Mouse (Mus musculus) telencephalon, adult 2 months (tissue): Measurements from ENCODE around the gene Ptrh2.

Source experiments
- DNase-seq: peaks from one replicate; pipeline ENCODE4 v3.0.0-alpha.2; 2011; ENCODE audit warnings: low read depth, low spot score

The Ptrh2 gene

DNA sequence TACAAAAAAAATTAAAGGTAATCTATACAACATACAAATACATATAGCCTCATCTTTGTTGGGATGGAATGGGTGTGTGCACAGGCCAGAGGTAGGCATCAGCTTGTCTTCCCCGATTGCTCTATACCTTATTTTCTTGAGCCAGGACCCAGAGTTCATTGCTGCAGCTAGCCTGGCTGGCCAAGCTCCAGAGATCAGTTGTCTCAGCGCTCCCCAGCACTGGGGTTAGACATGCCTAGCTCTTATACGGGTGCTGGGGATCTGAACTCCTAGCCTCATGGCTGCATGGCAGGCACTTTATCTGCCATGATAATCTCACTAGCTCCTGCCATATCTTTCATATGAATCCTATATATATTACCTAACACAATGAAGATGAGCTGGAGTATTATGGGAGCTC is 15.6 kb upstream of the Ptrh2 start:
- no peak for DNase-seq

DNA sequence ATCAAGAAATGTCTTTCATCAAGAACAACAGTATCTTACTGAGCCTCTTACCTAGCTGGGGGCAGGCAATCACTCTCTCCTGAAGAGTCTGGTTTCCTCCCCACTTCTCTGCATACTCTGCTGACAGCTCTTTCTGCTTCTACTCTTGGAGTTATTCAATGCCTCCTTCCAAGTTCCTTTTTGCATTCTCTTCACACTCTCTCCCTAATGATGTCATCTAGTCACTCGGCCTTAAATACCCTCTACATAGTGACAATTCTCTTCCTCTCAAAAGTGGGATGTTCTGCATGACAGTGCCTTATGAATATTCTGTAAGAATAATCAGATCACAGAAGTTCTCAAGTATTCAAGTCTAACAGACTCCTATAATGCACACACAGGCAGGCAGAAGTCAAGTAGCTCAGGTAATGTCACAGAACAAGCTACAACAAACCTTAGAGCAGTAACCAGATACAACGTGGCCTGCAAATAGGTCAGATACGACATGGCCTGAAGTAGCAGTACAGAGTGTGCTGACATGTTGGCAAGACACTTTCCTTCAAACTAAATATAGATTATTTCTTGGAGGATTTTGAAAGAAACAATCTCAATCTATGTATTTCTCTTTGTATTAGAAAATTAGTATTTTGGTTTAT is 12.6 kb upstream of the Ptrh2 start:
- peak; percentile 83 for DNase-seq

DNA sequence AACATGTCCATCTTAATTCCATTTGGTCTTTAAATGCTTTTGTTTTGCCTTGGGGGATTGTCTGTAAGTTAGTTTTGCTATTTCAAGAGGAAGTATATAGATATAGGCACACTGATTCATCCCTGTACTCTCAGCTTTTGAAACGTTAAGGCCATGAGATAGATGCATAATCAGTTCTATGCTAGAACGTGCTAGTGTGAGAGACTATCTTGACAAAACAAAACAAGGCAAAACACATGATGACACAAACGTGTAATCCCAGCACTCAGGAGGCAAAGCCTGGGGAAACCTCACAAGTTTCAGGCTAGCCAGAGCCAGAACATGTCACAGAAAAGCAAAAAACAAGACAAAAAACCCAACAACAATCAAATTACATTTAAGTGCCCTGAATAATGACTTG is 11.0 kb upstream of the Ptrh2 start:
- no peak for DNase-seq

DNA sequence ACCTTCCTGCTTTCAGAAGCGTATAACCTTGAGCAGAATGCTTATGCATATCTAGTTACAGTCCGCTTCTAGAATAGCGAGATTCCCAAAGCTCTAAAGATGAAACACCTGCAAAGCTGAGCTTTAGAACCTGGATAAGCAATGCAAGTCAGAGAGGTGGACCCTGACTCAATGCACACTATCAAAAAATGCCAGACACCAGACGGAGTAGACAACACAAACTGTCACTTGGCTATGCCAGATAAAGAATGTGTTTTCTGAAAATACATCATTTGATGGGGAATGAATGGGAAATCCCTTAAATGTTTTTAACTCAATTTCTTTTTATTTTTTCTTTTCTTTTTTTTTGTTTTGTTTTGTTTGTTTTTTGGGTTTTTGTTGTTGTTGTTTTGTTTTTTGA is 8.3 kb upstream of the Ptrh2 start:
- no peak for DNase-seq

DNA sequence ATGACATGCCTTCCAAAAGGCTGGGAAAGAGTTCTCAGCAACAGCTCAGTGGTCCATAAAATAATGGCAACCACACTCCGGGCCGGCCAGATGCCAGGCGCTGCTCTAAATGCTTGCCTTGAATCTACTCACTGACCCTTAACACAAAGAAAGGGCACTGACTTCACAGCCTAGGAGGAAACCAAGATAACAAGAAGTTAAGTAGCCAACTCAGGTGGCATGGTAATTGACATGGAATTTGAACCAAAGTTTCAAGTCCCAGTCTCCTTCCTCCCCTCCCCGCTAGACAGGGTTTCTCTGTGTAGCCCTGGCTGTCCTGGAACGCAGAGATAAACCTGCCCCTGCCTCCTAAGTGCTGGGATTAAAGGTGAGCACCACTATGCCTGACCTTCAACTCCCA is 4.8 kb upstream of the Ptrh2 start:
- DNase-seq: no peak

DNA sequence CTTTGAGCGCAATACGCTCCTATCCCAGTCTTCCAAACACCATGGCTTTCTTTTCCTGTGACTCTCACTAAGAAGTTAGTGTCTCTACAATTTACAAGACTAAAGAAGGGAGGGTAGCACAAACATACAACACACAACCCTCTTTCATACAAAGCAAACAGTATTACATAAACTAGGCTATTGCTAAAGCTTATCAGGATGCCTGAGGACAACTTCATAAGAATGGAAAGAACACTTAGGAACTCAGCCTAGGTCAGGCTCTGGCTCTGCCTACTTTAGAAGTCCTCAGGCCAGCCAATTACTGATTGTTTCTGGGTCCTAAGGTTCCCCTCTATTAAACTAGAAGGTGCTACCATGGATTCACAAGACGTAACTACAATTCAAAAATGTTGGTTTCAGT is 3.1 kb upstream of the Ptrh2 start:
- no peak for DNase-seq

DNA sequence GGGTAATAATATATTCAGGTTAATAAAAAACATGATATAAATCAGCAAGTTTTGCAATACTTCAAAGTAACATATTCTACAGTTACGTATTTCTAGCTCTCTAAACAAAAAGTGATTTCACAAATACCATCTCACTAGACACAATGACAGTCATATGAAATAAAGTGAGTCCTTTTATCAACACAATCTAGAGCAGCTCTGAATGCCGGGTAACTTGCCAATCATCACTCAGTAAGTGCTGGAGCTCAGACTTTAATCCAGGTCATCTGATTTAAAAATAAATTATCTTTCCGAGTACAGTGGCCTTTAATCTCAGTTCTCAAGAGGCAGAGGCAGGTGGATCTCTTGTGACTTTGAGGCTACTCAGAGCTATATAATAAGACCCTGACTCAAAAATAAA is 2.4 kb upstream of the Ptrh2 start:
- no peak for DNase-seq

DNA sequence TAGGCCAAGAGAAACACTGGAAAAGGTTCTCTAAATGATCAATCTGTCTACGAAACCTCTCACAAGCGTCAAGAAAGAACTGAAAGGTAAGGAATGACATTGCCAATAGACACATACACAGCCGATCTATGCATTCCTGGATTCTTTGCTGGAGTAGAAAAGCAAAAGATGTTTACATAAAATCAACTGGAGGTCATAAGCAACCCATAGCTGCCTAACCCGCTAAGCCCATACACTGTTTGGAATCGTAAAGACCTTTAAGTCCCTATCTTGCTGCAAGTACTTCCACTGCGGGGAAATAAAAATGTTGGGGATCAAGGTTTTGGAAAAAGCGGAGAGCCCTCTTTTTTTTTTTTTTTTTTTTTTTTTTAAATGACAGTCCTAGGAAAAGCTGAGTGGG is 924 bp upstream of the Ptrh2 start:
- DNase-seq: no peak

DNA sequence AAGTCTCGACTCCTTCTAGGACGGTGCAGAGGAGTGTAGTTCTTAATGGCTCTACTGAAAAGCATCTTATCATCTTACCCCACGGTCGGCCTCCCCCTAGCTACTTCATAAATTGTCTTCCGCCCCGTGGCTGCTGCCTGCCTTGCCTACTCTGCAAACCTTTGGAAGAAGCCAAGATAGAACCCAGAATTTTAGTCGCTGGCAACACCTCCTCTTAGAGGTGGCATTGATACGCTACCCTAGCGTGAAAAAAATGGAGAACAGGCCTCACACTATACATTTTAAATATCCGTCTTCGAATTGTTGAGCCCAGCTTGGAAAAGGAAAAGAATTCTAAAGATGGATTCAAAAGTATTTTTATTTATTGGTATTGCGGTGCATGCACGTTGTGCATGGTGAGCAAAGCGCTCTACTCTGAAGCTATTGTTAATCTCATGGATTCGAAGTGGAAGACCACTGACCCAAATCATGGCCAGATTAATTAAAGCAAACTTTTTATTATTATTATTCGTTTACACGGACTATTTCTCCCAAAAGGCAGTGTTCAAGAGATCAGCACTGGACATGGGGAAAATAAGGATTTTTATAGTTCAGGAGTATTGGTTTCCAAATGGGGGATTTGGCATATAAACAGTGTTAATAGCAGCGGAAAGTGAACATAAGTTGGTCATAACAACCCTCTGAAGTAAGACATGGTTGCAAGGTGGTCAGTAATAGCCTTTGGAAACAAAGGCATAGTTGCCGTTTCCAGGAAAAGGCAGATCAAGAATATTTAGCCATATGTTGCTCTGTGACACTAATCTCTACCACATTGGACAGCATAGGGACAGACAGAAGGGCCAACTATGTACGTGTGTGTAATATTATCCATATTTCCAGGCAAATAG is 584 bp downstream of the Ptrh2 start:
- no peak for DNase-seq

DNA sequence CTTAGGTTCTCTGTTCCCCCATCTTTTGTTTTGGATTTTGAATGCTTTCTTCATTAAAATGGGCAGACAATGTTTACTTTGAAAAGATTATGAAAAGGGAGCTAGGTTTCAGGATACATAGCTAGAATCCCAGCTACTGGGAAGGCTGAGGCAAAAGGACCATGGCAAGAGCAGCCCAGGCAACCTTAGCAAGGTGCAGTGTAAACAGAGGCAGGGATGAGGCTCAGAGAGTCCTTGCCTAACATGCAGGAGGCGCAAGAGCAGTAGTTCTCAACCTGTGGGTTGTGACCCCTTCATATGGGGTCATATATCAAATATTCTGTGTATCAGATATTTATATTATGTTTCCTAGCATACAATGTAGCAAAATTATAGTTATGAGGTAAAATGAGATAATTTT is 1.6 kb downstream of the Ptrh2 start:
- no peak for DNase-seq

DNA sequence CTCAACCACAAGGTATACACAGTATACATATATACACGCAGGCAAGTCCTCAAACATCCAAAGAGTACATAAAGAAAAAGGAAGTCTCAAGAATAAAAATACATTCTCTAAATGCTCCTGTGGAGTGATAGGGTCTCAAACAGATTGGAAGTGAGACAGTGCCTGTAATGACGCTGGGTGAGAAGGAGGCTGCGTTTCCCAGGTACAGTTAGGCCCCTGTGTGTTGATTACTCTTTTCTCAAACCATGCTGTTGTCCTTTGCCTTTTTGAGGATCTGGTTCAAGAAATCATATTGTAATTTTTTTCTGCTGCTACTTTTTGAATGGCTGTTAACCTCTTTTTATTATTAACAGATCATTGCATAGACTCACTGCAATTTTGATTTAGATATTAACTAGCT is 6.6 kb downstream of the Ptrh2 start:
- no peak for DNase-seq

DNA sequence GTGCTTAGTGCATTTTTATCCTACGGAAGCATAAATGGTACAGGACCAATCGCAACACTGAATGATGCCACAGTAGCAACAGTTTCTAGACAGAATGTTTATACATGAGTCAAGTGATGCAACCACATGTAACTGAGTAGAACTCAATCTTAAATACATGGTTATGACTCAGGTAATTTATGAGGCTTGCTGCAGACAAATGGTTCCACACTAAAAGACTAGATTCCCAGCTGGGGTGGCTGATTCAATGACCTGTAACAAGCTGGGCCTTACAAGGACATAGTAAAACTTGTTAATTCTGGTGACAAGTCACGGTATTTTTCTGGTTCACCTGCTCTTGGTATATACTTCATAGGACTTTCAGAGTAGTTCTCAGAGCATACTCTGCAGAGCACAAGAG is 7.7 kb downstream of the Ptrh2 start:
- DNase-seq: no peak

DNA sequence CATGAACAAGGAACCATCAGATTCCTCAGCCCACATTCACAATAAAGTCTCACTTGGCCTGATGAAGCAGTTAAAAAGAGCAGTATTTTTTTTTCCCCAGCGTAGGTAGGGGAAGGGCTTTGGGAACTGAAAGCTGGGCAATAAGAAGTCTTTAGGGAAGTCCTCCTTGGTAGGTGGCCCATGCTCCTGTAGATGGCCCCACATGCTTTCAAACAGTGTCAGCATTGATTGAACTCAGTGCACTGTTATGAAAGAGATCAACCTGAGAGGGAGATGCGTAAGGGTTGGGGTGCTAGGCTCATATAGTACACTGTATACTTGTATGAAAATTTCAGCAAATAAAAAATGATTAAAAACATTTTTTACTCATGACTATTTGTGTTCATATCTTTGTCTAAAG is 8.2 kb downstream of the Ptrh2 start:
- DNase-seq: no peak

DNA sequence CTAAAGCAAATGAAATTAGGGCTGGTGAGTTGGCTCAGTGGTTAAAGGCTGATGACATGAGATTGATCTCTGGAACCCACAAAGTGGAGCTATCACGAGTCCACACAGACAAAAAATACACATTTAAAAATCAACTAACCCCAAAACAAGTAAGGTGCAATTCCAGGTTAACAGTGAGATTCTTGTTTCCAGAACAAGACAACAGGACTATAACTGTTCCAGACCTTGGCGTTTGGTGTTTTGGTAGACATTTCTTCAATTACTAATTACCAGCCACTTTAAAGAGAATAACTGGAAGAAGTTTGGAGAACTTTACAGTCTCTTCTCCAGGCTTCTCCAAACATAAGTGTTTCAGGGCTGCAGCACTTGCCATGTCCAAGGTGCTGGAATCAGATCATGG is 8.8 kb downstream of the Ptrh2 start:
- no peak for DNase-seq

DNA sequence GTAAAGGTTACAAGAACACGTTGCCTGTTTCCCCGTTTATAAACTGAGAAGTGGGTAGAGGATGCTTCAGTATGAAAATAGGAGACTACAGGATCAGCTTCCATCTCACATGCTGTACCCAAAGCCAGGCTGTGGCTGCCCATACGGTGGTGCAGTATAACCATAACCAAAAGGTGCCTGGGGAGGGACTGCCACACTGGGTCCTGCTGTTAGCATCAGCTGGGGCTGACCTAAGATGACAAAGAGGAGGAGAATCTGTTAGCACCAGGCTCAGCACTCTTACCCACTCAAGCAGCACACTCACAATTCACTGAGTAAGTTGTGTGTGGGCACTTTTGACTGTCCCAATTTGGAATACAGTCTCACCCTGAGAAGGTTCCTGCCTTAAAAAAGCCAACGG is 11.7 kb downstream of the Ptrh2 start:
- DNase-seq: no peak

DNA sequence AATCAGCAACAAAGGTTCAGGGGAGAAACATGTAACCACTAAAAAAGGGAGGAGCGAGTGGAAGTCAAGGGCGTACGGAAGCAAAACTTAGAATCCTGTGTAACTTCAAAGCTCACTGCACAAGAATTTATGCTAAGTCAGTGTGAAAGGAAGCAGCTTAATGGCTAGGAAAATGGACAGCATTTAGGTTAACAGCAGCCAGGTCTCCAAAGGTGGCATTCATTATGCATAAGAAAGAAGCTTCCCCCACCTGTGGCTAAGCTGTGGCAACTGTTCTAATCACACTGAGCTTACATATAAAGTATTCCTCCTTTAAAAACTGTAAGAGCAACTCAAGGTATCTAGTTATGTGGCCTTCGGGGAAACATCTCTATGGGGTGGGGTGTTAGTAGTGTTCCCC is 17.4 kb downstream of the Ptrh2 start:
- no peak for DNase-seq

DNA sequence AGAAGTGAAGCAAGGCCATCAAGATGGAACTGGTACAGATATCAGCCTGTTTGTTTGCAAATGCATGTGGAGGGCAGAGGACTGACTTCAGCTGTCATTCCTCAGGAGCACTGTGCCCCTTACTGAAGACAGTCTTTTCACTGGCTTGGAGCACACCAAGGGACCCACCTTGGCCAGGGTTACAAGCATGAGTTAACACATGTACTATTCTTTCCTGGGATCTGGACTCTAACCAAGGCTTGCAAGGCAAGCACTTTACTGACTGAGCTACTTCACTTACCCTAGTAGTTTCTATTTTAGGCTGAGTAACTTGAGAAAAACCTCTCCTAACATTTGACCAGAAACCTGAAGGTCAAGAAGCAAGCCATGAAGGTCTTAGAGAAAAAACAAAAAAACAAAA is 30.8 kb downstream of the Ptrh2 start:
- no peak for DNase-seq

DNA sequence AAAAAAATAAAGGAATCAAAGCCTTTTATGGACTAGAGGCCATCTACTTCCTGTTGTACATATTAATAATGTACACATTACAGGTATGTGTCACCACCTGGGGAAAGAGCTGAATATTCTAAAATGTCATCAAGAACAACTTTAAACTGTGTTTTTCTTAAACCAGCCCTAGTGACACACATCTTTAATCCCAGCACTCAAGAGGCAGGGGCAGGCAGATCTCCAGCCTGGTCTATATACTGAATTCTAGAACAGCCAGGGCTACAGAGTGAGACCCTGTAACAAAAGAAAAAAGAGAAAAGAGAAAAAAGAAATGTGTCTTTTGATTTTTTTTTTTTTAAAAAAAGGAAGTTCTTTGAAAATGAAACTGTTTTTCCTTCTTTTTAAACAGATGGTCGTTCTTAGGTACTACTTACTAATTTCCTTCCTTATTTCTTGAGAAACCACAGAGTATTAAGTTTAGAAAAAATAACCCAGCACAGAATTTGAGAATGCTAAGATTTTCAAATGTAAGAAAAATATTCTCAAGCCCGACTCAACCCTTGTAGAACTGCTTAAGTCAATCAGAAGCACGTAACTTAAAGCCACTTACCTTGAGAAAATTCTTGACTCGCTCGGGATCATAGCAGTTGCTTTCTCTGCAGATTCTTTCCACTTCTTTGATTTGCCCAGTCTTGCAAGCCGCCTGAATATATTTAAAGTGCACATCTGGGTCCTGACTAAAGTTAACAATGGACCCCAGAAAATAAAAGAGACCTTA is 33.7 kb downstream of the Ptrh2 start:
- DNase-seq: no peak

DNA sequence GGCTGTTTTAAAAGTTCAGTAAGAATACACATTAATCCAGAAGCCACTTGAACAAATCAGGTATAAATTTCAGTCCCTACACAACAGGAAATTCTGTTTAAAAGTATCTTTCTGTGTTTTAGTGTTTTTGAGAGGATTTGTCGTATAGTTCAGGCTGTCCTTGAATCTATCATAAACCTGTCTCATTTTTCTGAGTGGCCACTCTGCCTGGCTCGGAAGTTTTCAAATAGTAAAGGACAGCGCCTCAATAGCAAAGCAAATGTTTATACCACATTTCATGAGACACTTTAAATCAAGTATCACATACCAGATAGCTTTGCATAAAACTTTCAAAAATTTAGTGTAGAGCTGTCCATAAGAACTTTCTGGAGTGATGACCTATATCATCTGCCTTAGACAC is 34.6 kb downstream of the Ptrh2 start:
- no peak for DNase-seq

DNA sequence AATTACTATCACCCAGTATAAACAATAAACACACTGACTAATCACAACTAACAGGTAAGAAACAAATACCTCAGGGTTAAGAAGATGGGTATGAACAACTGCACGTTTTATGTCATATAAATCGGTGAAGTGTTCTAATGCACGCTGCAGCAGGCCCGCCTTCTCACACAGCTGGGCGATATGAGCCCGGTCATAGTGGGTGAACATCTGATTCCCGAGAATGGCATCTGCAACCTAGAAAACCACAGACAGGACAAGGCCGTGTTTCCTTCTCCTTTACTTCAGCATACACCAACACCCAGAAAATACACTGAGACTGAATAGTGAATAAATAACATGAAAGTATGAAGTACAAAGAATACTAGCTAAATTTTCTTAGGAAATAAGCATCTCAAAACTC is 35.6 kb downstream of the Ptrh2 start:
- DNase-seq: no peak

DNA sequence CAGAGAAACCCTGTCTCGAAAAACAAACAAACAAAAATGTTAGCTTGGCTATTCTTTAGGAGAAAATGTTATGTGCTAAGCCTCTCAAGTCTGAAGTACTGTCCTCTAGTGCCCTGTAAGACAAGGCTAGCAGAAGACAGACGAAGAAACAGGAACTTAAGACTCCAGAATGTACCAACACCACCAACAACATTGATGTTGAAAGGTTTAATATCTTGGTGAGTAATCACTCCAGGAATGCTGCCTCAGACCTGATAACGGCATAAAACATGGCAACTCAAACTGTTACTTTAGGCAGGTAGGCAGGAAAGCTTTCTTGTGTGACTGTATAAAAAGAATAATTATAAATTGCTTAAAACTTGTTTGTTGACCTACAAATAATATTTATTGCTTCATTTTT is 40.2 kb downstream of the Ptrh2 start:
- no peak for DNase-seq

DNA sequence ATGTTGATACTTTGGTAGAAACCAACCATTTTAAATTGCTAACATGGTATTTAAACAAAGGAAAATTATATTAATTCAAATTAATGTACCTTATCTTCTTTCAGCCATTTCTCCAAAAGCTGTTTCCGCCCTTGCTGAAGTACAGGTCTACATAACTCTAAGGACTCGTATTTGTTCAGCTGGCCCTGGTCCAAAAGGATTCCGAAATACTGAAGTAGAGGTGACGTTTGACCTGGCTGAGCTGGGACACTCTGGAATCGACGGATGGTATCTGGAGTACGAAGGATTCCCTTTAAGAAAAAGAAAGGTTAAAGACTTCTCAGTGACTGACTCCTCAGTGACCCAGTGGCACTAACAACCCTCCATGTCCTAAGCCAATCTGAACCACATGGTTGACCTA is 41.2 kb downstream of the Ptrh2 start:
- no peak for DNase-seq

DNA sequence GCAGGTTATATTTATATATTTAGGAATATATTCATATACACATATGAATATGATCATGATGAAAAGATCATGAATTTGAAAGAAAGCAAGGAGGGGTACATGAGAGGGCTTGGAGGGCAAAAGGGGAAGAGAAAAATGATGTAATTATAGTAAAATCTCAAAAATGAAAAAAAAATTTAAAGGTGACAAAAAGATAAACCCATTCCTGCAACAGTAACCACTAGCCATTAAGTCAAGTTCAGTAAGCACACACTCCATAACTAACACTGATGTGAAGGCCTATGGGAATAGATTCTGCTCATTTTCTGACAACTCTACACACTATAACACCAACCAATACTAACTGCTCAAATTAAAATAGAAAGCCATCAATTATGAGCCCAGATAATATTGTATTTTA is 41.8 kb downstream of the Ptrh2 start:
- no peak for DNase-seq
